Mouse (Mus musculus) ES-E14 (cell line): ENCODE measurements at regions not wholly inside any gene's neighbourhood (a gene's known extent, or its start where the extent isn't known, plus 50 kb on each side); places are given as distances from the start of the nearest gene placed in this dataset.

Experiments used
- CHD2 ChIP-seq: IDR thresholded peaks from 2 replicates; pipeline ENCODE4 v1.6.1; 2014; ENCODE audit warnings: mild to moderate bottlenecking, low read depth, low read length, inconsistent platforms
- HCFC1 ChIP-seq: IDR thresholded peaks from 2 replicates; pipeline ENCODE4 v1.6.1; 2012; ENCODE audit warnings: low read length, inconsistent platforms, borderline replicate concordance; ENCODE audit not compliant: insufficient read depth
- MAFK ChIP-seq: IDR thresholded peaks from 2 replicates; pipeline ENCODE4 v1.6.1; 2014; ENCODE audit warnings: mild to moderate bottlenecking, low read depth, low read length, inconsistent platforms; ENCODE audit not compliant: insufficient read depth

- TF ChIP-seq CHD2 (no peak), HCFC1 (no peak), MAFK (no peak)
Observed at GRCm38 (mm10) chr8:36364567-36365231, 599.1 kb downstream of the Gm19410 start.
